Mouse (Mus musculus): ENCODE measurements around the gene Fam189b. TPM values are rescaled to one million over a fixed set of nuclear protein-coding genes. Genes with fewer than 3 reads are reported as not detected.
A peak's percentile ranks its signal among the peaks of the same experiment; 100 is the strongest.

Fam189b gene
- 8.6 and 9.3 TPM in 2 replicates for total RNA-seq (2012; rRNA removed)

GRCm38 (mm10) chr3:89183058-89183958 is at the start of gene Fam189b:
TSS of gene Fam189b (plus strand) at chr3:89183143.
- peaks cover 6 to 27% of the 10 kb centered on the region in 2 experiments; a peak in 3 of 4 replicates for H3K4me1 ChIP-seq (ENCODE audit: control insufficient read depth in 2 of 2, insufficient read depth in 2 of 2, low read length in 2 of 2, poor library complexity in 1 of 2)
- no peaks in the 10 kb centered on the region for H3K9me3 ChIP-seq (ENCODE audit: control insufficient read depth, insufficient read depth, low read depth, low read length)
- peak; percentile 77 for DNase-seq (ENCODE audit: low read depth, low spot score)
- in situ Hi-C loops (cut with MboI; ENCODE audit: low sequenced_read_pairs in 2 of 2, unreplicated experiment in 2 of 2) = no loop called here
- H3K36me3 ChIP-seq (ENCODE audit: control insufficient read depth, insufficient read depth, low read length, poor library complexity, severe bottlenecking) = peaks cover 19% of the 10 kb centered on the region
- H3K27ac ChIP-seq (ENCODE audit: insufficient read depth, low read depth, low read length, poor library complexity, severe bottlenecking) = no peak within 1 kb of the TSS
- TF ChIP-seq ZNF384 (IDR thresholded peaks at IDR 0.05; ENCODE audit: low read depth, low read length) (no peak), HCFC1 (IDR thresholded peaks at IDR 0.05; ENCODE audit: borderline replicate concordance, insufficient read depth, low read length) (peak; percentile 89)
- H3K4me3 ChIP-seq (ENCODE audit: insufficient read depth in 1 of 2, low read depth in 1 of 2, low read length in 2 of 2, poor library complexity in 1 of 2, severe bottlenecking in 1 of 2) = peak within 1 kb of the TSS; percentile 72 to 83
- H3K9ac ChIP-seq (ENCODE audit: insufficient read depth, low read depth, low read length, poor library complexity, severe bottlenecking) = peak within 1 kb of the TSS; percentile 79

GRCm38 (mm10) chr3:89133752-89134151 is 49.2 kb upstream of the Fam189b start:
- in situ Hi-C loops (cut with MboI; ENCODE audit: low sequenced_read_pairs in 2 of 2, unreplicated experiment in 2 of 2) = no loop called here

DNA sequence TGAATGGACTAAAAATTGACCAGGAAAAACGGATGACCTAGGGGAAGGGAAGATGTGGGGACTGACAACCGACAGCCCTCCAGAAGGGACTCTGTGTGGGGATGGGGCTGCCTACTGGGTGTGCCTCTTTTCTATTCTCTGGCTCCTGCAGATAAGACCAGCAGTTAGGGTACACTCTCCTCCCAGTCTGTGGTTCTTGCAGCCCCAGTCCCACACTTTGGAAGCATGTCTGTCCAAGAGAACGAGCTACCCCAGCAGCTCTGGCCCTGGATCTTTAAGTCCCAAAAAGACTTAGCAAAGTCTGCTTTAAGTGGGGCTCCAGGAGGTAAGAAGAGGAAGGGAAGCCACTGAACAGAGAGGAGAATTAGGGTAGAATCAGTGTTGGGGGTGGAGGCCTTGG is 47.0 kb upstream of the Fam189b start, which contains the start of gene Pklr:
Gene Pklr (plus strand): TSS at position 185 of the 400 bp plus-strand sequence.
- Histone ChIP-seq H3K4me3 (ENCODE audit: insufficient read depth in 1 of 2, low read depth in 1 of 2, low read length in 2 of 2, poor library complexity in 1 of 2, severe bottlenecking in 1 of 2) (peak within 1 kb of the TSS; percentile 50 to 57; a peak in 2 of 4 replicates), H3K9ac (ENCODE audit: insufficient read depth, low read depth, low read length, poor library complexity, severe bottlenecking) (peak within 1 kb of the TSS; percentile 60; the same call in 1 of the 2 replicates), H3K27ac (ENCODE audit: insufficient read depth, low read depth, low read length, poor library complexity, severe bottlenecking) (no peak within 1 kb of the TSS), H3K4me1 (ENCODE audit: control insufficient read depth in 2 of 2, insufficient read depth in 2 of 2, low read length in 2 of 2, poor library complexity in 1 of 2) (peaks cover 0 to 6% of the 10 kb centered on the region in 2 experiments; a peak in 1 of 4 replicates), H3K36me3 (ENCODE audit: control insufficient read depth, insufficient read depth, low read length, poor library complexity, severe bottlenecking) (no peaks in the 10 kb centered on the region), H3K9me3 (ENCODE audit: control insufficient read depth, insufficient read depth, low read depth, low read length) (no peaks in the 10 kb centered on the region)
- DNase-seq (ENCODE audit: low read depth, low spot score) = no peak
- in situ Hi-C loops (cut with MboI; ENCODE audit: low sequenced_read_pairs in 2 of 2, unreplicated experiment in 2 of 2) = no loop called here
- TF ChIP-seq HCFC1 (IDR thresholded peaks at IDR 0.05; ENCODE audit: borderline replicate concordance, insufficient read depth, low read length) = no peak
- no peak for TF ChIP-seq CHD2 (IDR thresholded peaks at IDR 0.05; ENCODE audit: low read depth, low read length)
- TF ChIP-seq ZC3H11A (IDR thresholded peaks at IDR 0.05; ENCODE audit: borderline replicate concordance, low read depth, low read length) = no peak
- no peak for TF ChIP-seq MAFK (IDR thresholded peaks at IDR 0.05; ENCODE audit: insufficient read depth, low read depth, low read length)
- no peak for TF ChIP-seq ZNF384 (IDR thresholded peaks at IDR 0.05; ENCODE audit: low read depth, low read length)

More at GRCm38 (mm10) chr3:89133752-89134151, 49.2 kb upstream of the Fam189b start:
- no peak for DNase-seq (ENCODE audit: low read depth, low spot score)
- Histone ChIP-seq H3K4me1 (ENCODE audit: control insufficient read depth in 2 of 2, insufficient read depth in 2 of 2, low read length in 2 of 2, poor library complexity in 1 of 2) (peaks cover 0 to 6% of the 10 kb centered on the region in 2 experiments; a peak in 1 of 4 replicates), H3K36me3 (ENCODE audit: control insufficient read depth, insufficient read depth, low read length, poor library complexity, severe bottlenecking) (no peaks in the 10 kb centered on the region), H3K9ac (ENCODE audit: insufficient read depth, low read depth, low read length, poor library complexity, severe bottlenecking) (no peak overlapping the region), H3K27ac (ENCODE audit: insufficient read depth, low read depth, low read length, poor library complexity, severe bottlenecking) (no peak overlapping the region), H3K4me3 (ENCODE audit: insufficient read depth in 1 of 2, low read depth in 1 of 2, low read length in 2 of 2, poor library complexity in 1 of 2, severe bottlenecking in 1 of 2) (no peak overlapping the region), H3K9me3 (ENCODE audit: control insufficient read depth, insufficient read depth, low read depth, low read length) (no peaks in the 10 kb centered on the region)
- TF ChIP-seq CHD2 (IDR thresholded peaks at IDR 0.05; ENCODE audit: low read depth, low read length) (no peak), ZC3H11A (IDR thresholded peaks at IDR 0.05; ENCODE audit: borderline replicate concordance, low read depth, low read length) (no peak)

GRCm38 (mm10) chr3:89136365-89136764 is 46.6 kb upstream of the Fam189b start:
- Histone ChIP-seq H3K4me3 (ENCODE audit: insufficient read depth in 1 of 2, low read depth in 1 of 2, low read length in 2 of 2, poor library complexity in 1 of 2, severe bottlenecking in 1 of 2) (peak overlapping the region in 1 of 2 experiments; percentile 50; a peak in 1 of 4 replicates), H3K36me3 (ENCODE audit: control insufficient read depth, insufficient read depth, low read length, poor library complexity, severe bottlenecking) (no peaks in the 10 kb centered on the region), H3K4me1 (ENCODE audit: control insufficient read depth in 2 of 2, insufficient read depth in 2 of 2, low read length in 2 of 2, poor library complexity in 1 of 2) (peaks cover 0 to 6% of the 10 kb centered on the region in 2 experiments; a peak in 1 of 4 replicates), H3K9me3 (ENCODE audit: control insufficient read depth, insufficient read depth, low read depth, low read length) (no peaks in the 10 kb centered on the region), H3K27ac (ENCODE audit: insufficient read depth, low read depth, low read length, poor library complexity, severe bottlenecking) (no peak overlapping the region), H3K9ac (ENCODE audit: insufficient read depth, low read depth, low read length, poor library complexity, severe bottlenecking) (no peak overlapping the region)
- TF ChIP-seq MAFK (IDR thresholded peaks at IDR 0.05; ENCODE audit: insufficient read depth, low read depth, low read length) = no peak
- DNase-seq (ENCODE audit: low read depth, low spot score) = peak; percentile 55
- in situ Hi-C loops (cut with MboI; ENCODE audit: low sequenced_read_pairs in 2 of 2, unreplicated experiment in 2 of 2) = no loop called here

All from ES-E14 (cell line).